Mouse (Mus musculus) CD4-positive, CD25-positive, alpha-beta regulatory T cell, adult 2 months (primary cell): ENCODE results near the gene Ttc30a2.

Source experiments
- DNase-seq: peaks from one replicate; pipeline ENCODE4 v3.0.0-alpha.2; 2012; ENCODE audit warnings: low read depth, low spot score

Gene Ttc30a2

DNA sequence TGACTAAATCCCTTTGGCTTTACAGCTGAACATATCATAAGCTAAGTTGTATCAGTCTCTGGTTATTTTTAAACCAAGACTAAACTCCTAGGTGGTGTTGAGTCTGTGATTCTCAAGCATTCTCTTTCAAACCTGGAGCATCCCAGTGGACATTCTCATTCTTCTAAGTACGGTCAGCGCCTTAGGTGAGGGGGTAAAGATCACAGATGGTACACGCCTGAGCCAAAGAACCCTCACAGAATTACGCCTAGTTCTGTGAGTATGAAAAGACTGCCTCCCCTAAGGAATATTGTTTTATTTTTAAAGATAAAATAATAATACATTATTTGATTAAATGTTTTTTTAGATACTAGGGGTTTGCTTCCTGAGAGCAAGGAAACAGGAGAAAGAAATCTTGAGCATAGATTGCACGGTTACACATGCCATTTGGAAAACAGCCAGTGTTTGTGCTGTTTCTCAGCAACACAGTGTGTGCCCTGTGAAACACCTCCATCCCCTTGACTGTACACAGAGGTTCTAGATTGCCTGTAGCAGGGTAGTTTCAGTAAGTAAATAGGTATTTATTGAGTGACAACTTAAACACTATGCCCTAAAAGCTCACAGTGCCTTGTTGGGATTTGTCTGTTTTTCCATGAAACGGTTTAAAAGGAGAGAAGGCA, 48.1 kb downstream of the Ttc30a2 start:
- DNase-seq: no peak

DNA sequence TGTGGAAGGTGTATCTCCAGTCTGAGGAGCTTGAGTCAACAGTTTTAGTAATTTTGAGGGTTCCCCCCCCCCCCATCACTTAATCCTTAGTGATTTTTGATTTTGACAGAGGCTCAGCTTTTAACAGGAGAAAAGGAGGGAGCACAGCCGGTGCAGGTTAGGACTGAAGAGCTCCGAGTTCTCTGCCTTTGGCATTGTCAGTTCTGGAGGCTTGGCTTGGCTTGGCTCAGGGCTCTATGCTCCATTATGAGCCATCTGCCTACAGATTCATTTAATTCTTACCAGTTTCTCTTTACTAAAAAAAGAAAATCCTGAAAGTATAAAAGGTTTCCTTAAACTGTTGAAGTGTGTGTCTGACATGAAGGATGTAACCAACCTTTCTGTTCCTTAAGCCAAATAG, 48.8 kb downstream of the Ttc30a2 start:
- DNase-seq: no peak

DNA sequence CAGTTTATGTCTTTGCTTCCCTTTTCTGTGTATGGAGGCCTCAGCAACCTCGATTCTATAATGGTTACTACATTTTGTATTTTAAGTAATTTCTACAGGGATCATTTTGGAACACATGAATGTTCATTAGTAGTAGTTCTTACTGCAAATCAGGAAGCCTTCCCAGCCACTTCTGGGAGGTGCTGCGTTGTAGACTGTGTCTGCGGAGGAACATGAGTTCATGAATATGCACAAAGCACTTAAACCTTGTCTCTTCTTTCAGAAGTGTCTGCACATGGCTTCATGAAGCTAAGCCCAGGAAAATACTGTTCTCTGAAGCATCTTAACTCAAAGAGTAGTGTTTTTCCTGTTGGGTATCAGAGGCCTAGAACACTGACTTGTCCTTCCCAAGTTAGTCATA, 50.0 kb downstream of the Ttc30a2 start:
- DNase-seq: no peak

DNA sequence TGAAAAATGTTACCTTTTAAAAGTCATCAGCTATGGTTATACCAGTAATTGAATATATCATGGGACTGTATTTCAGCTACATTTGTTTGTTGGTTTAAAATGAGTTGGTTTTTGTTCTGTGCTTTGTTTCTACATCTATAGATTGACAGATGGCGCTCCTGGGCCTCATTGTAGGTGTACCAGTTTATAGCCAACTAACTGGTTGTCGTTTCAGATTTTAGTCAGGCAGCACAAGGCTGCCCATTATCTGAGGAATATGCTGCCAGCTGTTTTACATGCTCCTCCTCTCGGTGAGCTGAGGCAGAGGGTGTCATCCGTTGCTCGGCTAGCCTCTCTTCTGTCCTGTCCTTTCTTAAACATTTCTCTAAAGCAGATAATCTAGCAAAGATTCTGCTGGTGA, 51.9 kb downstream of the Ttc30a2 start:
- DNase-seq: no peak
